Mouse (Mus musculus) neural tube, embryonic 11.5 days (tissue): ENCODE results near the gene Lrrc36. TPM values are rescaled to one million over a fixed set of nuclear protein-coding genes. Genes with fewer than 3 reads are reported as not detected.

ENCODE experiments used
- ATAC-seq: fragments of 200-750 bp; cut with Nextera tagmentation; 2 replicates; pipeline ENCODE4 v1.8.0; 2017; ENCODE audit warnings: moderate number of reproducible peaks, mild to moderate bottlenecking, moderate TSS enrichment, moderate library complexity; ENCODE audit not compliant: insufficient read depth, low FRiP score, low TSS enrichment
- DNase-seq: peaks from one replicate; pipeline ENCODE4 v3.0.0-alpha.2; 2015; ENCODE audit warnings: low spot score
- H3K27ac ChIP-seq: fragments of 300-500 bp; sonication (generic); 2 replicates; pipeline ENCODE4 v1.5.1; 2014; ENCODE audit warnings: low read depth, mild to moderate bottlenecking, low read length
- H3K27me3 ChIP-seq: fragments of 300-500 bp; sonication (generic); 2 replicates; pipeline ENCODE4 v1.6.1; 2014; ENCODE audit warnings: mild to moderate bottlenecking, low read length, mixed read lengths; ENCODE audit not compliant: control insufficient read depth, insufficient read depth
- H3K36me3 ChIP-seq: fragments of 300-500 bp; sonication (generic); 2 replicates; pipeline ENCODE4 v1.6.1; 2014; ENCODE audit warnings: mild to moderate bottlenecking, low read length, moderate library complexity, mixed read lengths; ENCODE audit not compliant: control insufficient read depth, insufficient read depth
- H3K4me1 ChIP-seq: fragments of 300-500 bp; sonication (generic); 2 replicates; pipeline ENCODE4 v1.6.1; 2014; ENCODE audit warnings: low read length, mixed read lengths; ENCODE audit not compliant: control insufficient read depth, insufficient read depth
- H3K4me2 ChIP-seq: fragments of 300-500 bp; sonication (generic); 2 replicates; pipeline ENCODE4 v1.6.1; 2014; ENCODE audit warnings: low read depth, mild to moderate bottlenecking, moderate library complexity
- H3K4me3 ChIP-seq: fragments of 300-500 bp; sonication (generic); 2 replicates; pipeline ENCODE4 v1.5.1; 2014; ENCODE audit warnings: low read depth, low read length
- H3K9ac ChIP-seq: fragments of 300-500 bp; sonication (generic); 2 replicates; pipeline ENCODE4 v1.6.1; 2014; ENCODE audit warnings: mild to moderate bottlenecking, low read length
- H3K9me3 ChIP-seq: fragments of 300-500 bp; sonication (generic); 2 replicates; pipeline ENCODE4 v1.6.1; 2016; ENCODE audit warnings: low read length; ENCODE audit not compliant: control insufficient read depth
- WGBS: fragments of 180-500 bp; shearing (Covaris S2); extraction: QIAGEN DNeasy Blood & Tissue Kit; methylation state at CpG from one replicate; pipeline ENCODE4 v1.1.7; 2014; 5-methylcytosine and 5-hydroxymethylcytosine counted together
- polyA plus RNA-seq: library from polyadenylated mRNA; unstranded; fragments of >200 nt; fragmentation: Nextera tagmentation; extraction: Ambion mirVana; gene quantifications from 2 replicates; pipeline ENCODE4 v1.2.1, GENCODE M21; 2014

The Lrrc36 gene
- polyA plus RNA-seq, 1 experiment from 2014 or later: 0.92 TPM

- DNase-seq (no peak), ATAC-seq (no peak)
- Histone ChIP-seq H3K4me3 (no peak overlapping the region), H3K27ac (no peak overlapping the region), H3K9me3 (no peaks in the 10 kb centered on the region), H3K4me1 (no peaks in the 10 kb centered on the region), H3K4me2 (no peak overlapping the region), H3K36me3 (no peaks in the 10 kb centered on the region), H3K27me3 (peaks cover 6% of the 10 kb centered on the region; the same call in 1 of the 2 replicates), H3K9ac (no peak overlapping the region)
- 97% methylated on average over 6 of the region's 6 CpGs for WGBS
These were observed 3.4 kb upstream of the Lrrc36 start for GRCm38 (mm10) chr8:105409947-105410346.

GRCm38 (mm10) chr8:105418992-105419391 is 5.6 kb downstream of the Lrrc36 start:
- H3K9me3 ChIP-seq: no peaks in the 10 kb centered on the region
- DNase-seq (no peak), ATAC-seq (no peak)
- no peak overlapping the region for H3K27ac ChIP-seq
- no peak overlapping the region for H3K4me2 ChIP-seq
- peaks cover 6% of the 10 kb centered on the region; the same call in 1 of the 2 replicates for H3K27me3 ChIP-seq
- no peaks in the 10 kb centered on the region for H3K4me1 ChIP-seq
- no peaks in the 10 kb centered on the region for H3K36me3 ChIP-seq
- no peak overlapping the region for H3K9ac ChIP-seq
- H3K4me3 ChIP-seq: no peak overlapping the region
- WGBS: 92% methylated on average over 2 of the region's 2 CpGs

- Histone ChIP-seq H3K27ac (no peak overlapping the region), H3K9me3 (no peaks in the 10 kb centered on the region), H3K4me3 (no peak overlapping the region), H3K27me3 (0 out of 2 replicates have a peak, but pooled peaks cover 4% of the 10 kb centered on the region), H3K9ac (no peak overlapping the region), H3K4me1 (no peaks in the 10 kb centered on the region), H3K36me3 (no peaks in the 10 kb centered on the region), H3K4me2 (no peak overlapping the region)
- ATAC-seq: no peak
- DNase-seq: no peak
- 89% methylated on average over 4 of the region's 4 CpGs for WGBS
These were observed 6.4 kb downstream of the Lrrc36 start for GRCm38 (mm10) chr8:105419800-105420199.

GRCm38 (mm10) chr8:105422006-105422405 is 8.6 kb downstream of the Lrrc36 start:
- no peak for DNase-seq
- H3K9ac ChIP-seq: no peak overlapping the region
- no peak overlapping the region for H3K4me2 ChIP-seq
- H3K4me3 ChIP-seq: no peak overlapping the region
- no peaks in the 10 kb centered on the region for H3K36me3 ChIP-seq
- WGBS: 64% methylated on average over 1 of the region's 1 CpGs
- ATAC-seq: no peak
- no peaks in the 10 kb centered on the region for H3K9me3 ChIP-seq
- H3K27me3 ChIP-seq: no peaks in the 10 kb centered on the region
- no peak overlapping the region for H3K27ac ChIP-seq
- no peaks in the 10 kb centered on the region for H3K4me1 ChIP-seq

- Histone ChIP-seq H3K4me2 (no peak overlapping the region), H3K9ac (no peak overlapping the region), H3K27ac (no peak overlapping the region), H3K27me3 (no peaks in the 10 kb centered on the region), H3K36me3 (no peaks in the 10 kb centered on the region), H3K4me3 (no peak overlapping the region), H3K9me3 (no peaks in the 10 kb centered on the region), H3K4me1 (no peaks in the 10 kb centered on the region)
- ATAC-seq: no peak
- 83% methylated on average over 6 of the region's 6 CpGs for WGBS
- no peak for DNase-seq
These were observed 13.5 kb downstream of the Lrrc36 start for GRCm38 (mm10) chr8:105426878-105427277.

GRCm38 (mm10) chr8:105431743-105432515 is 18.6 kb downstream of the Lrrc36 start:
- DNase-seq: no peak
- 49% methylated on average over 7 of the region's 7 CpGs for WGBS
- Histone ChIP-seq H3K36me3 (no peaks in the 10 kb centered on the region), H3K4me2 (no peak overlapping the region), H3K4me1 (no peaks in the 10 kb centered on the region), H3K9me3 (no peaks in the 10 kb centered on the region), H3K4me3 (no peak overlapping the region), H3K9ac (no peak overlapping the region), H3K27ac (no peak overlapping the region), H3K27me3 (no peaks in the 10 kb centered on the region)
- no peak for ATAC-seq

- Histone ChIP-seq H3K4me1 (no peaks in the 10 kb centered on the region), H3K4me2 (no peak overlapping the region), H3K36me3 (no peaks in the 10 kb centered on the region), H3K27me3 (no peaks in the 10 kb centered on the region), H3K9ac (no peak overlapping the region), H3K9me3 (no peaks in the 10 kb centered on the region), H3K27ac (no peak overlapping the region), H3K4me3 (no peak overlapping the region)
- WGBS: 59% methylated on average over 6 of the region's 6 CpGs
- DNase-seq: no peak
- no peak for ATAC-seq
These were observed 19.6 kb downstream of the Lrrc36 start for GRCm38 (mm10) chr8:105433021-105433420.

GRCm38 (mm10) chr8:105433511-105433910 is 20.1 kb downstream of the Lrrc36 start:
- Histone ChIP-seq H3K9me3 (no peaks in the 10 kb centered on the region), H3K27me3 (no peaks in the 10 kb centered on the region), H3K27ac (no peak overlapping the region), H3K4me2 (no peak overlapping the region), H3K9ac (no peak overlapping the region), H3K36me3 (no peaks in the 10 kb centered on the region), H3K4me3 (no peak overlapping the region), H3K4me1 (no peaks in the 10 kb centered on the region)
- ATAC-seq: no peak
- no peak for DNase-seq
- WGBS: 54% methylated on average over 5 of the region's 5 CpGs

GRCm38 (mm10) chr8:105434136-105434535 is 20.8 kb downstream of the Lrrc36 start:
- Histone ChIP-seq H3K27ac (no peak overlapping the region), H3K4me2 (no peak overlapping the region), H3K4me1 (no peaks in the 10 kb centered on the region), H3K36me3 (no peaks in the 10 kb centered on the region), H3K9me3 (no peaks in the 10 kb centered on the region), H3K27me3 (no peaks in the 10 kb centered on the region), H3K9ac (no peak overlapping the region), H3K4me3 (no peak overlapping the region)
- WGBS: 74% methylated on average over 5 of the region's 5 CpGs
- no peak for DNase-seq
- no peak for ATAC-seq
